Mouse (Mus musculus): ENCODE results near the gene Adk.

Adk gene

DNA sequence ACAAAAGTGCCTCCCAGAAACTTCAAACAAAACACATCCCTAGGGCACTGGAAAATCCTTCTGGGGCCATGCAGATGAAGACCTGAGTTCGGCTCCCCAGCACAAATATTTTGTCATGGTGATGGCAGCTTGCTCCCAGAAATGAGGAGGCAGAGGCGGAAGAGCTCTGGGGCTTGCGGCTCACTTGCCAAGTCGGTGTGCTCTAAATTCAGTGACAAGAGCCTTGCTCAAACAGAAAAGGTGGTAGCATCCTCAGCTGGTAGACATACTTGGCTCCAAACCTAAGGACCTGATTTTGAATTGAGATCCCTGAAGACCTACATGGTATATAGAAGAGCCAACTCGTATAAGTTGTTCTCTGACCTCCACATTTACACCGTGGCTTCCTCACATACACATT, 292.5 kb downstream of the Adk start:
- DNase-seq (ENCODE audit: low read depth, low spot score) = no peak

DNA sequence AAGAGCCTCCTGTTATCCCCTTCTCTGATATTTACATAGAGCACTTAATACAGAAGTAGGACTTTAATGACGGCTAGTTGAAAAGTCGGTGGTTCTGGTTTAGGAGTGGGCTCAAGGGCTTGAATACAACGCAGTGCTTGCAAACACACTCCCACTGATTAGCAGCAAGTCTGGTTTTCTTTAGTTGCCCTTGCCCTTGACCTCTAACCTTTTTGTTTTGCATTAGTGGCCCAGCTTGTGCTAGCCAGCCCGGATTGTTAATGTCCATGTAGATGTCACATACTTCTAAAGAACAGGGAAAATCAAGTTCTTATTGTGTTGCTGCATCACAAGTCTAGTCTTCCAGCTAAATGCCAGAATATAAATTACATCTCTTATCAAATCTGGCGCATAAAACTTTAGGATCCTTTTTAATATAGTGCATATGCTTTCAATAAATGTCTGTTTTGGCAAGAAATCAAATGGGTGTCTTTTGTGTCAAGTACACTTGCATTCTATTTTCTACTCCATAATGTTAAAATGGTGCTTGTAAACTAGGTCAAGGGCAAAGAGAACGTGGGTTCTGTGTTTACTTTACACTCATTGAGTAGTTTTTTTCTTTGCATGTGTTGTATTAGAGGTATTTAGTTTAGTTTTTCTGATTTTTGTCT, 296.4 kb downstream of the Adk start:
- DNase-seq (ENCODE audit: low read depth, low spot score) = no peak

DNA sequence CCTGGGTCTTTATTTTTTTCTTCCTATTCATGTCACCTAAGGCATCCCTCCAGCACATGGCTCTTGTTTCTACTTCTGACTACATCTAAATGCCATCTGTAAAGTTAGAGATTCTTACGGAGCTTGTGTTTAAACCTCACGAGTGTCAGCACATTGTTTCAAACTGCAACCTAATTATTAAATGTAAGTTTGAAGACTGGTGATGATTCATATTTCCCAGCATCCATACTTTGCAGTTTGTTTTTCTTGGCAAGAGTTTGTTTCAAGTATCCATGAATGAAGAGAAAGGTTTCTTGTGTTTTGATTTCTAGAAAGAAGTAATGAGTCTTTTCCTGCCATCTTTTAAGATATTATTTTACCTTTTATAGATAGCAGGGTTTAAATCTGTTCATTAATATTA, 299.3 kb downstream of the Adk start:
- no peak for DNase-seq (ENCODE audit: low read depth, low spot score)

DNA sequence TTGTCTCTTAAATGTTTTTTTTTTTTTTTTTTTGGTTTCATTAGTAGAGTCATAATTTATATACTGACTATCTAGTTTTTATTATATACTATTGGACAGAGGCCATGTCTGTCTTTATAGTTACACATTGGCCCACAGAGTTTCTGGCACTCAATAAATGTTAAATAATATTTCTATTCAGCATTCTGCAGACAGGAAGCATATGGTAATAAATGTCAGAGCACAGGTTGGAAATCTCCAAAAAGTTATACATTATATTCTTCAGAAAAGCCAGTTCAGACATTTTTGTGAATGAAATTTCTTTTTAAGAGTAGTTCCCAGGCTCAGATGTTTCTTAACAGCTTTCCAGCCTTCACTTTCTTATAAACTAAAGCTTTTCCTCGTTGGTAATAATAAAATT, 303.9 kb downstream of the Adk start:
- DNase-seq (ENCODE audit: low read depth, low spot score) = no peak

DNA sequence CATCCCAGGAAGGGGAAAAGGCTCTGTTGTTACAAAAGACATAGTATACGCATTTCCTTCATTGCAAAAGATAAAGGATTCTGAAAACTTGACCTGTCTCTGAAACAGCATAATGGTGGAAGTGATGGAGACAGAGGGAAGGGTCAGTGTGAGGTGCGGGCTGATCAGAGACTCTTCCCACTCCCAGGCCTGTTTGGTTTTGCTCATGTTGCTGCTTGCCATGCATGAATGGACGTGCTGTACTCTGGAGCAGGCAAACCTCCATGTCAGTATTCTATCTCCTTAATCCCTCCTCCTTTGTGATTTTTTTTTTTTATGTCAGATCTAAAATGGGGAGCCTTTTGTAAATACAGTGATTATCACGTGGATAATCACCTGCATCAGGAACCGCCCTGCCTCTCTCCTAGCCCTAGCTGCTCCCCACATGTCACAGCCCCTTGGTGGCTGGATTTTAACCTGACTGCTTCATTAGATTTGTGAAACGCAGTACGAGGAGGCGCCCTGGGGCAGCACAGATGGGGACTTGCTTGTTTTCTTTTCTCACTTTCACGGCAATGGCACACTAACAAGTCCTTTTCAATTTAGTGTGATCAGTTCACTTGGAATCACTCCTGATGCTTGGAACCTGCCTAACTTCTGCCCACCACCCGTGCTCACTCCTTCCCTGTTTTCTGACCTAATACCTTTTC, 307.0 kb downstream of the Adk start:
- DNase-seq (ENCODE audit: low read depth, low spot score) = no peak

DNA sequence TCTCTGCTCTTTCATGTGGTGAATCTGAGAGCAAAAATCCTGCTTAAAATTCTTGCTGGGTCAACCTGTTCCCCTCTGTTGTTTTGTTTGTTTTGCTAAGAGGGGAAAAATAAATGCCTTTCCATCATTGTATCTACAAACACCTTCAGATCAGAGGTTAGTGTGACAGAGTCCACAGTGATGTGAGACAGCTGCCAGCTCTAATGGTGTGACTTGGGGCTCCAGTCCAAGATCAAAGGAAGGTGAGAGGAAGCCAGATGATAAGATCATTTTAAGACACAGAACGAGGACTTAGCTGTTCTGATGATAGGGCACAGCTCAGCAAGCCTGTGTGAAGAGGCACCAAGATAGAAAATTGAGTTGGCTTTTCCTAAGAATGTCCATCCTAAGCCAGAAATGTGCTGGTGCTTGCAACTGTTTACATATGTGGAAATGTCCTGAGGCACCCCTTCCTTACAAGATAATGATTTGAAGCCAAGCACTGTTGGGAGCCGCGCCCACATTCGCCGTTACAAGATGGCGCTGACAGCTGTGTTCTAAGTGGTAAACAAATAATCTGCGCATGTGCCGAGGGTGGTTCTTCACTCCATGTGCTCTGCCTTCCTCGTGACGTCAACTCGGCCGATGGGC, 307.6 kb downstream of the Adk start:
- no peak for DNase-seq (ENCODE audit: low read depth, low spot score)

DNA sequence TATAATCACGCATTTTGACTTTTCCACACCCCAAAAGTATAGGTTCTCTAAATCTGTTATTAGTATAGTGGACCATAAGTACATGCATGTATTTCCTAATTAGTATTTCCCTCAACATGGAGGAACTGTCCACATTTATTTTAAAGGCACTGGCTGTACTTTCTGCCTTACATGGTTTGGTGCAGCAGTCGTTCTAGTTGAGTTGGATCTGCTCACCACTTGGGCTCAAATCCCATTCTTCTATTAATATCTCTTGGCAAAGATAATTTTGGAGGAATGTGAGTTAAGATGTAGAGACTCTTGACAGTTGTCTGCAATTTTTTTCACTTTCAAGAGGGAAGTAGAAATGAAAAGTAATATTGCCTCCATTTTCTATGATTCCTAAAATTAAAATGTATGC, 314.7 kb downstream of the Adk start:
- no peak for DNase-seq (ENCODE audit: low read depth, low spot score)

DNA sequence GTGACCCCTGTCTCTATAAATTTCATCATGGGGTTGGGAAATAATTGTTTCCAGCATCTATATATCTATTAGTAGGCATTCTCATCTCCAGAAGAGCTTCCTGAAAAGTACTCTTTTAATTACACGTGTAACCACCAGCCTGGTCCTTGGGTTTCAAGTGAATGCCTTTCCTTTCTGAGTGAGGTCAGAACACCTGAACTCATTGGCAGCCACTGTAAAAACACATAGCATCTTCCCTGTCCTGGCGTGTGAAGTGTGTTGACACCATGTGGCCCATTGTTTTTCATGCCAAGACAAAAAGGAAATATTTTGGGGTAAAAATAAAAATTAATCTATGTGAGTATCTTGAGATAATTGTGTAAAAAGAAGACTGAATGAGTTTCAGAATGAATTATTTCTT, 316.2 kb downstream of the Adk start:
- no peak for DNase-seq (ENCODE audit: low read depth, low spot score)

DNA sequence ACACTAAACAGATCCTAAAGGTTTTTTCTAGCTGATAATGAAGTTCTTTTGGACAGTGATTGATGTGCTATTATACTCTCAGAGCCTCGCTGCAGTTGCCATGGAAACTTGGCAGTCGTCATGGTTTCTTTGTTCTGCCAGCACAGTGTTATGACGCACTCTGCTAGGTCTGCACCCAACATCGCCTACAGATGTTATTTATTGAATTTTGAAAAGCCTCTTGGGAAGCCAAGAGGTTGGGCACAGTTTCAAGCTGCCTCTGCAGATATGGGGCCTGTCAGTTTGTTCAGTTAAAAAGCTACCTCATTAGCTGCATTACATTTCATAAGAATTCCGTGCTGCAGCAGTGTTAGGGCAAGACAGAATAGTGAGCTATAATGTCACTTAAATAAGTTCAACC, 316.8 kb downstream of the Adk start:
- peak; percentile 22 for DNase-seq (ENCODE audit: low read depth, low spot score)

DNA sequence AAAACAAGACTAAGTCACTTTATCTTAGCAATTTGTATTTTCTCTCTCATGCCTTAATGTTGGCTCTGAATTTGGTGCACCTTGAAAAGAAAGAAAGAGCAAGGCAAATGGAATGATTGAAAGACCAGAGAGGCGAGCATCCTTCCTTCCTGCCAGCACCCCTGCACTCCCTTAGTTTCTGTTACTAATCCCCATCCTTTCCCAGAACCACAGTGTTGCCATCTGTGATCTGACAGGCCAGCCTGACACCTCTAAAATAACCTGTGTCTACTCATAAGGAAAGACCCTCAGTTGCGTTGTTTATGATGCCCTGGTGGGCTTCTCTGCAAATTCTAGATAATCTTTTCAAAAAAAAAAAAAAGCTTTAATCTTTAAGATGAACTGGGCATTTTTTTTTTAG, 319.6 kb downstream of the Adk start:
- DNase-seq (ENCODE audit: low read depth, low spot score) = no peak

DNA sequence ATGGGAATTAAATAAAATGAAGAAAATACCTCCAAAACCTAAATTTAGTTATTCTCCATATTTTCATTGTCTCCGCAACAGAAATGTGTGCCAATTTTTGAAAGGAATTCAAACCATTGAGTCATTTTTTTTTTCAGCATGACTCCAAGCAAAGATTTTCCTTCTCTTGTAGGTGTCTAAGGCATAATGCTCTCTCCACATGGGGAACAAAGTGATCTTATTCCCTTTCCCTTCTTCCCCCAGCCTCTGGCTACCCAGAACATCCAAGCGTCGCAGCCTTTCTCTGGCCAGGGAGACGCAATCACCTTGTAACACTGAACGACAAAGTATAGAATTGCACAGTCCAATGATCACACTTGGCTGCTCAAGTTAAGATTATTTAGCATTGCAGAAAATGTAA, 320.3 kb downstream of the Adk start:
- DNase-seq (ENCODE audit: low read depth, low spot score) = no peak

DNA sequence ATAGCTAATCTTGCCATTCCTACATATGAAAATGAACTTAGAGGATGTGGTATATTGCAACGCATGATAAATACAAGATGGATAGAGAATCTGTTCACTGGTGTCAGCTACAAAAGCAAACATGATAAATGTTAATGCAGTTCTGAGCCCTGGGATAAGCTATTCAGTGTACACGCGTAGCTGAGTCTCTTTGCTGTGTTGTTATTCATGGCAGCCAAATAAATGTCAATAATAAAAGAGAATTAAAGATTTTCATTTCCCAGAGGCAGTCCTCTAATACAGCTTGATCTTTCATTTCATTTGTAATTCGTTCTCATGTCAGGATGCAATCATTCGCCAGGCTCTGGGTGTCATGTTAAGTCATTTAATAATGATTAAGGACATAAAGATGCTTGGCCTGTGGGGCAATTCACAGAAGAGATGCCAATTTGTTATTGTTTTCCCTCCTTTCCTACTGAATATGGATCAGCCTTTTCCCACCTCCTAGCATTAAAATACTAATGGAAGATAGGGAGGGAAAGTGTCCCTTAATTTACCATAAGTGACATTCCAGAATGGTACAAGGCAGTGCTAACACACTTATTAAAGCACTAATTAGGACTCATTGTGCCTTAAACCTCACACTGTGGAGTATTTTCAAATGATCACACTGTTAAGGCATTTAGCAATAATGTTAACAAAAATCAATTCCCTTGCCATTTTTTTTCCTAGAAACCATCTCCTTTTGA, 331.5 kb downstream of the Adk start:
- DNase-seq (ENCODE audit: low read depth, low spot score) = no peak

DNA sequence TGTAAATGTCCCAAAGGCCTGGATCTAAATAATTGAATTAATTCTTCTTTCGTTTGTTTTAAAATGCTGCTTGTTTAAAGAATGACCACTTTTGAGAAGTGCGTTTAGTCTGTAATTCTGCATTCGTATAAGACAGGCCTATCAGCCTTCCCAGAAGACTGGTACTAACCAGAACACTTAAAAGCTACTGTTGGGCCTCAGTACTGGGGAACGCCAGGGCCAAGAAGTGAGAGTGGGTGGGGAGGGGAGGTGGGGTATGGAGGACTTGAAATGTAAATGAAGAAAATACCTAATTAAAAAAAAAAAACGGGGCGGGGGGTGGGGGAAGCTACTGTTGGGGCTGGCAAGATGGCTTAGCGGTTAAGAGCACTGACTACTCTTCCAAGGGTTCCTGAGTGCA, 347.1 kb downstream of the Adk start:
- no peak for DNase-seq (ENCODE audit: low read depth, low spot score)

DNA sequence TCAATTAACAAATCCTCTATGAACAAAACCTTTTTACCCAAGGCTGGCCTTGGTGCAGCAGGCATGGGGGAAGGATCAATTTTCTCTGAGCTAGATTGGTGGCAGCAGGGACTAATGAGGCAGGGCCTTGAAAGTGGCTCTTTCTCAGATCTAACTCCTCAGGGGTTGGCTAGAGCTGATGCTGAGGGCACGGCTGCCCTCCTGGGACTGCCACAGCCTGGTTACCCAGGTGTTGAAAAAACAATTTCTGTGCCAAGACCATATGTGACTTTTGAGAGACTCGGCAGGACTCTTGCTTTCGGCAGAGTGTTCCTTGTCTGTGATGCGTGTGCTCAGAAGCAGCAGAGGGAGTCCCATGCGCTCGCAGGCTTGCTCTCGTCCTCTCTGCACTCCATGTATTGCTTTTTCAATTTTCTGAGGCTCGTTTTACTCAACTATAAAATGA, 349.8 kb downstream of the Adk start:
- no peak for DNase-seq (ENCODE audit: low read depth, low spot score)

DNA sequence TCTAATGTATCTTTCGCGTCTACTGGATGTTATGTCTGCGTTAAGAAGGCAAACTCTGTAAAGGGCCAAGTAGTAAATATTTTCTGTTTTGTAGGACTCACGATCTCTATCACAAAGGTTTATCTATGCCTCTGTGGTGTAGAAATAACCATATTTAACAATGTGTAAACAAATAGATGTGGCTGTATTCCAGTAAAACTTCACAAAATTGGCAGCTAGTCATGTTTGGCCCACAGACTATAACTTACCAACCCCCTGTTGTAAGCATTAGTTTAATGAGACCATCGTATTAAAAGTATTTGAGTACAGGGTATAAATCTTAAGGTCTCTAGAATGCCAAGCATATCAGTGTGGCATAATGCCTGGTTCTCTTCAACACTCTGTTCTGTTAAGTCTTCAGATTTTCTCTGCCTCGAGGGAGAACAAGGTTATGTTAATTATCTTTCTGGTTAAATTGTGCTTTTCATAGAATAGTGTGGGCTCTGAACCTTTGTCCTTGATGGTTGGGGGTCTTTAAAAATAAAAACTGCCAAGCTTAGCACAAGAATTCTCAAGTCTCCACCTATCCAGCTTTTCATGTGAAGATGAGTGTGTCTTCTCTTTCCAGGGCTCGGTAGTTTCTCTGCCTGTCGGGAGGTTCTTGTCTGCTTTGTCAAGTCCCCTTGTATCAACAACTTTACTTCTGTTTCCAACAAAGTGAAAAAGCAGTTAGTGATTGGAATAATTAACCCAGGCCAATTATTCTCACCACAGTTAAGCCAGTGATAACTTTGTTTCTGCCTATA, 350.4 kb downstream of the Adk start:
- no peak for DNase-seq (ENCODE audit: low read depth, low spot score)

DNA sequence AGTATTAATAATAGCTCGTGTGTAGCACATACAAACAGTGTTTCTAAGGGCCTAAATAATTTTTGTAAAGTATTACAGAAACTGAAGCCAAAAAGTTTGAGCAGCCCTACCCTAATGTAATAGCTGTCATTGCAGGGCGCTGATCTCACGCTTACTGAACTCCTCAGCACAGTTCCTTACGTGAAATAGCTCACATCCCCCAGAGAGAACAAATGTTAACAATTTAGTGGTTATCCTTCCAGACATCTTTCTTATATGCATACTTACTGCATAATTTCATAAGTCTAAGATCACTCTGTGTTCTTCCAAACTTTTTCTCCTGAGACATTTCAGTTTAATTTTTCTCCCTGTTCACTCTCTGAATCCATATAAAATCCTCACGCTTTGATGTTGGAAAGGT, 354.6 kb downstream of the Adk start:
- DNase-seq (ENCODE audit: low read depth, low spot score) = no peak

DNA sequence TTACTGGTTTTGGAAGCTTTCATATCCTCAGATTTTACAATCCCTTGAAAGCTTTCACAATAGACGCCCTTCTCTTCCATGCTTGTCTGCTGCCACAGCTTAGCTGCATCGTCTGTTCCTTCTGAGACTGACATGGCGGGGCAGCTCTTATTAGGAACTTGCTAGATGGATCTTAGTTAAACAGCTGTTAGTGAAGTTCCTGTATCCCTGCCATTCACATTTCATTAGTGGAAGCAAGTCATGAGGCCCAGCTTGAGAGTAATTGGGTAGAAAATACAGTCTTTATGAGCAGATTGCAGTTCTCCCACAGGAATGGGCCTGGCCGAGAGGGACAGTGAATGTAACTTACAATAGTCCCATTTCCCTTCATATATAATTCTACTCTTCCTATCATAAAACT, 356.5 kb downstream of the Adk start:
- DNase-seq (ENCODE audit: low read depth, low spot score) = no peak

DNA sequence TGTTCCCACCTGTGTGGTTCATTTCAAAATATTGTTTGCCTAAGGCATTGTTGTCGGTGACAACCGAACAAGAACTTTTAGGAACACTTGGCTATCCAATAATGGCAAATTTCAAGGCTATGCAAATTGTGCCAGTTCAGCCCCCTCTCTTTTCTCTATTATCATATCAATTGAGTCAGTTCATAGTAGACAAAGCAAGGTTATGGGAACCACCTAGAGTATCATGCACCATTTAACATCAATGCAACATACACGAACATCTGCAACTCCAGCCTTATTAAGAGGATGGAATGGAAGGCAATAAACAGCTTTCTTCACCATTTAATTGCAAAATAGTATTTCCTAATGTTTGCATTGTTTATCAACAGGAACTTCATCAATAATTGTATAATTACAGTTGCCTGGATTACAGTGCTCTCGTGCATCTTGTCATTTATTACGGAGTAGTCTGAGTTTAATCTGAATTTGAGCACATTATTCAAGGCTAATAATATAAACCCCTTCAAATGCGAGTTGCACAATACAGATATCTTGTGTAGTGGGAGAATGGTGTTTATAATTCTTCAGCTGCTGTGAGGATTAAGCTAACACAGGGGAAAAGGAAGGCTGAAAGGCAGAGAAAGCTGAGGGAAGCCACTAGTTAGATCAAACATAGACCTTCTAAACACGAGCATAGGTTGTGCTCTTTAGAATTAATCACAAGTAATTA, 358.5 kb downstream of the Adk start:
- DNase-seq (ENCODE audit: low read depth, low spot score) = no peak

DNA sequence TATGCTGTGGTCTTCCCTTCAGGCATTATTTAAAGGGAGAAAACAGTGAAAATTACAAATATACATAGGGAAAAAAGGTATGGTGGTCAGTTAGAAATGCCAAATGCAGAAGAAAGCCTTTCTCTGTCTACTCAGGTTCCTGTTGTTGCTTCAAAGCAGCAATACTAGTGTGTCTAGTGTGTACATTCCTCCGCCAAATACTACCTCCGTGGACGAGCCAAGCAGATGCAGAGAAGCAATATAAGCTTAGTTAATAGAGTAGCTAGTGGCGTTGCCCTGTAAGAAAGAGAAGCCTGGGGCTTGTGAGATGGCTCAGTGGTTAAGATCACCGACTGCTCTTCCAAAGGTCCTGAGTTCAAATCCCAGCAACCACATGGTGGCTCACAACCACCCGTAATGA, 359.1 kb downstream of the Adk start:
- no peak for DNase-seq (ENCODE audit: low read depth, low spot score)

DNA sequence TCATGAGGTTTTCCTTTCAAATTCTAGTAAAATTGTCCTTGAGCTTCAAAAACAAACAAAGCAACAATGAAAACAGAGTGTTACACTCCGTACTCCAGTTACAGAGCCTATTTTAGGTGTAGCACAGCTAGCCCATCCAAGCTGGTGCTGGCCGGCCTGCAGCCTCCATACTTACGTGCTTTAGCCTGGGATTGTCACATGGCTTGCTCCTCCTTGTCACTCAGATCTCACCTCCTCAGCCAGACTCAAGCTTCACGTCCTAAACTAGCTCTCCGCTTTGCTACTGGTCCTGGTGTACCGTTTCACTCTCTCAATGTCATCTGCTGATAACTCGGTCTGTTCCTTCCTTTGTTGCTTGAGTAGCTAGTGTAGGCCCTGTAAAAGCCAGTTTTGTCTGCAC, 366.0 kb downstream of the Adk start:
- no peak for DNase-seq (ENCODE audit: low read depth, low spot score)

DNA sequence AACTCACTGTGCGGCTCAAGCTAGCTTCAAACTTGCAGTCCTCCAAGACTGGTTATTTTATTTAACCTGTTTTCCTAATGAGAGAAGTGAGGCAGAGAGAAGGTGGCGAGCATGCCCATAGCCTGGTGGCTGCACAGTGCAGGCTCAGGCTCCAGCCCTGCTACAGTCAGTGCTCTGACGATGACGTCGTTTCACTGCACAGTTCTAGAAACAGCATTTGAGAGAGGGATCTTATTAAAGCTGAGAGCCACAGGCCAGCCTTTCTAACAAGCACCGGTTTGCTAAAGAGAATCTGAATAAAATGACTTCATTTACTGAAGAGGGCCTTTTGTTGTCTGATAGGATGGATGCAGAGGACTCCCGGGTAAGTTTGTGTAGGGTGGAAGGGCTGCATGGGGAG, 375.0 kb downstream of the Adk start:
- DNase-seq (ENCODE audit: low read depth, low spot score) = no peak

Data from CD4-positive helper T cell, adult 2 months (primary cell).